Mouse (Mus musculus) CH12.LX (cell line): ENCODE data around the gene Natd1. TPM values are rescaled to one million over a fixed set of nuclear protein-coding genes. Genes with fewer than 3 reads are reported as not detected.

Source experiments
- DNase-seq: peaks from one replicate; pipeline ENCODE4 v3.0.0-alpha.2; 2013; ENCODE audit errors: extremely low read depth
- H3K27ac ChIP-seq: 2 replicates; pipeline ENCODE4 v1.5.1; 2012; ENCODE audit warnings: low read depth, mild to moderate bottlenecking, control low read depth, moderate library complexity; ENCODE audit not compliant: insufficient read depth
- H3K27me3 ChIP-seq: replicated peaks from 2 replicates; pipeline ENCODE3; 2012; ENCODE audit warnings: inconsistent platforms
- H3K36me3 ChIP-seq, 2 experiments: replicated peaks in 1 of 2; 2 replicates each; pipeline versions ENCODE3 to v1.6.1; 2012; ENCODE audit warnings: inconsistent platforms in 1 of 2, low read length in 1 of 2, mild to moderate bottlenecking in 1 of 2, mixed read lengths in 1 of 2, moderate library complexity in 1 of 2; ENCODE audit not compliant: control insufficient read depth in 1 of 2, insufficient read depth in 1 of 2
- H3K4me1 ChIP-seq, 2 experiments: 2 replicates each; pipeline ENCODE4 v1.6.1; 2012; ENCODE audit warnings: inconsistent platforms in 1 of 2, moderate library complexity in 1 of 2; ENCODE audit not compliant: insufficient read depth in 2 of 2, control insufficient read depth in 1 of 2
- H3K4me2 ChIP-seq: 2 replicates; pipeline ENCODE4 v1.6.1; 2012; ENCODE audit warnings: low read depth, mild to moderate bottlenecking, control low read depth; ENCODE audit not compliant: poor library complexity, insufficient read depth, severe bottlenecking
- H3K4me3 ChIP-seq, 3 experiments: fragments of 150-350 bp in 1 of 3; sonication (generic) in 1 of 3; replicated peaks in 1 of 3; 2 replicates each; pipeline versions ENCODE3 to v1.5.1; 2011 to 2012; ENCODE audit warnings: low read depth in 2 of 3, low read length in 2 of 3, mild to moderate bottlenecking in 2 of 3, moderate library complexity in 2 of 3, control low read depth in 1 of 3, improper control_type of control experiment in 1 of 3, inconsistent platforms in 1 of 3, mixed read lengths in 1 of 3; ENCODE audit not compliant: poor library complexity in 1 of 3
- H3K79me2 ChIP-seq: replicated peaks from 2 replicates; pipeline ENCODE4 v1.6.1; 2012; ENCODE audit warnings: mild to moderate bottlenecking, moderate library complexity; ENCODE audit not compliant: control insufficient read depth, poor library complexity, insufficient read depth, severe bottlenecking; ENCODE audit errors: extremely low read depth
- H3K9ac ChIP-seq: 2 replicates; pipeline ENCODE4 v1.6.1; 2012; ENCODE audit warnings: low read depth, mild to moderate bottlenecking, control low read depth, moderate library complexity; ENCODE audit not compliant: insufficient read depth
- H3K9me3 ChIP-seq: replicated peaks from 2 replicates; pipeline ENCODE3; 2012; ENCODE audit warnings: low read length, inconsistent platforms, mixed read lengths
- BHLHE40 ChIP-seq: IDR thresholded peaks from 2 replicates; pipeline ENCODE4 v1.6.1; 2011; ENCODE audit warnings: mild to moderate bottlenecking, low read depth, low read length, improper control_type of control experiment
- CHD1 ChIP-seq: IDR thresholded peaks from 2 replicates; pipeline ENCODE4 v1.6.1; 2012; ENCODE audit warnings: low read depth, low read length, improper control_type of control experiment, inconsistent platforms
- CHD2 ChIP-seq: IDR thresholded peaks from 2 replicates; pipeline ENCODE4 v1.6.1; 2011; ENCODE audit warnings: low read length, improper control_type of control experiment
- CTCF ChIP-seq, 2 experiments: IDR thresholded peaks in 1 of 2; conservative IDR thresholded peaks in 1 of 2; 2 replicates each; pipeline ENCODE4 v1.5.1; 2011 to 2012; ENCODE audit warnings: low read depth in 2 of 2, low read length in 2 of 2, improper control_type of control experiment in 1 of 2, inconsistent platforms in 1 of 2, mild to moderate bottlenecking in 1 of 2, moderate library complexity in 1 of 2
- E2F4 ChIP-seq: IDR thresholded peaks from 2 replicates; pipeline ENCODE4 v1.6.1; 2011; ENCODE audit warnings: low read depth, low read length, improper control_type of control experiment; ENCODE audit not compliant: insufficient replicate concordance
- ELF1 ChIP-seq: IDR thresholded peaks from 2 replicates; pipeline ENCODE4 v1.6.1; 2014; ENCODE audit warnings: low read depth, mild to moderate bottlenecking, inconsistent platforms, low read length, improper control_type of control experiment
- EP300 ChIP-seq: IDR thresholded peaks from 2 replicates; pipeline ENCODE4 v1.6.1; 2011; ENCODE audit warnings: low read length, improper control_type of control experiment
- GABPA ChIP-seq: IDR thresholded peaks from 2 replicates; pipeline ENCODE4 v1.6.1; 2012; ENCODE audit warnings: low read depth, low read length, improper control_type of control experiment, inconsistent platforms; ENCODE audit not compliant: insufficient replicate concordance
- HCFC1 ChIP-seq: IDR thresholded peaks from 2 replicates; pipeline ENCODE4 v1.6.1; 2012; ENCODE audit warnings: low read depth, mild to moderate bottlenecking, inconsistent platforms, low read length, improper control_type of control experiment
- IRF4 ChIP-seq: IDR thresholded peaks from 2 replicates; pipeline ENCODE4 v1.6.1; 2014; ENCODE audit warnings: low read depth, mild to moderate bottlenecking, inconsistent platforms, low read length, improper control_type of control experiment
- JUN ChIP-seq: IDR thresholded peaks from 2 replicates; pipeline ENCODE4 v1.6.1; 2011; ENCODE audit warnings: low read depth, mild to moderate bottlenecking, low read length, improper control_type of control experiment, moderate library complexity; ENCODE audit not compliant: insufficient read depth
- JUND ChIP-seq: conservative IDR thresholded peaks from 2 replicates; pipeline ENCODE4 v1.6.1; 2011; ENCODE audit warnings: low read depth, low read length, improper control_type of control experiment
- MAFK ChIP-seq: IDR thresholded peaks from 2 replicates; pipeline ENCODE4 v1.6.1; 2011; ENCODE audit warnings: low read length, improper control_type of control experiment; ENCODE audit not compliant: insufficient replicate concordance
- MAX ChIP-seq: IDR thresholded peaks from 2 replicates; pipeline ENCODE4 v1.6.1; 2011; ENCODE audit warnings: low read length, improper control_type of control experiment
- MAZ ChIP-seq: IDR thresholded peaks from 2 replicates; pipeline ENCODE4 v1.6.1; 2012; ENCODE audit warnings: low read depth, mild to moderate bottlenecking, inconsistent platforms, low read length, improper control_type of control experiment, moderate library complexity
- MEF2A ChIP-seq: IDR thresholded peaks from 2 replicates; pipeline ENCODE4 v1.6.1; 2014; ENCODE audit warnings: low read depth, mild to moderate bottlenecking, inconsistent platforms, low read length, improper control_type of control experiment, borderline replicate concordance
- MXI1 ChIP-seq: IDR thresholded peaks from 2 replicates; pipeline ENCODE4 v1.6.1; 2011; ENCODE audit warnings: mild to moderate bottlenecking, low read depth, low read length, improper control_type of control experiment
- NELFE ChIP-seq: IDR thresholded peaks from 2 replicates; pipeline ENCODE4 v1.6.1; 2011; ENCODE audit warnings: low read depth, low read length, improper control_type of control experiment
- NRF1 ChIP-seq: IDR thresholded peaks from 2 replicates; pipeline ENCODE4 v1.6.1; 2014; ENCODE audit warnings: low read depth, mild to moderate bottlenecking, inconsistent platforms, low read length, improper control_type of control experiment, moderate library complexity
- POLR2A ChIP-seq: IDR thresholded peaks from 2 replicates; pipeline ENCODE4 v1.6.1; 2011; ENCODE audit warnings: low read depth, mild to moderate bottlenecking, improper control_type of control experiment, low read length
- POLR2AphosphoS2 ChIP-seq: IDR thresholded peaks from 2 replicates; pipeline ENCODE4 v1.6.1; 2011; ENCODE audit warnings: low read depth, low read length, improper control_type of control experiment
- RAD21 ChIP-seq: IDR thresholded peaks from 2 replicates; pipeline ENCODE4 v1.6.1; 2011; ENCODE audit warnings: low read depth, mild to moderate bottlenecking, low read length, improper control_type of control experiment, moderate library complexity
- RCOR1 ChIP-seq: conservative IDR thresholded peaks from 2 replicates; pipeline ENCODE4 v1.6.1; 2012; ENCODE audit warnings: low read depth, mild to moderate bottlenecking, inconsistent platforms, low read length, improper control_type of control experiment
- SIN3A ChIP-seq: IDR thresholded peaks from 2 replicates; pipeline ENCODE4 v1.6.1; 2012; ENCODE audit warnings: low read length, improper control_type of control experiment, inconsistent platforms
- TBP ChIP-seq: conservative IDR thresholded peaks from 2 replicates; pipeline ENCODE4 v1.6.1; 2011; ENCODE audit warnings: low read depth, low read length, improper control_type of control experiment
- TCF12 ChIP-seq: IDR thresholded peaks from 2 replicates; pipeline ENCODE4 v1.6.1; 2014; ENCODE audit warnings: low read depth, mild to moderate bottlenecking, inconsistent platforms, low read length, improper control_type of control experiment
- USF1 ChIP-seq: IDR thresholded peaks from 2 replicates; pipeline ENCODE4 v1.6.1; 2014; ENCODE audit warnings: low read depth, mild to moderate bottlenecking, inconsistent platforms, low read length, improper control_type of control experiment
- USF2 ChIP-seq: conservative IDR thresholded peaks from 2 replicates; pipeline ENCODE4 v1.6.1; 2011; ENCODE audit warnings: low read depth, low read length, improper control_type of control experiment
- ZKSCAN1 ChIP-seq: IDR thresholded peaks from 2 replicates; pipeline ENCODE4 v1.6.1; 2012; ENCODE audit warnings: low read depth, inconsistent platforms, low read length, improper control_type of control experiment, borderline replicate concordance
- ZMIZ1 ChIP-seq: IDR thresholded peaks from 2 replicates; pipeline ENCODE4 v1.6.1; 2012; ENCODE audit warnings: low read depth, mild to moderate bottlenecking, inconsistent platforms, low read length, improper control_type of control experiment
- ZNF384 ChIP-seq: IDR thresholded peaks from 2 replicates; pipeline ENCODE4 v1.6.1; 2012; ENCODE audit warnings: low read depth, low read length, improper control_type of control experiment, inconsistent platforms
- dilution Hi-C: fragments of 300-500 bp; cut with MboI; formaldehyde crosslinking; loops from 2 replicates; pipeline ENCODE4 v1.14.3; 2020; ENCODE audit warnings: low sequenced_read_pairs; ENCODE audit not compliant: extremely low pct_unique_long_range_greater_than_20kb, extremely low pct_ligation_motif_present
- in situ Hi-C: fragments of 300-500 bp; cut with MboI; formaldehyde crosslinking; loops from 3 replicates; pipeline ENCODE4 v1.14.3; 2019; ENCODE audit warnings: low sequenced_read_pairs, low pct_ligation_motif_present, low pct_unique_long_range_greater_than_20kb, mixed read lengths
- polyA plus RNA-seq: library from polyadenylated mRNA; unstranded; fragments of >175 nt; gene quantifications from 2 replicates; pipeline ENCODE4 v1.2.1, GENCODE M21; 2012; ENCODE audit warnings: low read depth; ENCODE audit not compliant: insufficient read length
- total RNA-seq, 2 experiments: library from RNA; depleted of rRNA; stranded (reverse); fragments of 300-350 nt in 1 of 2; fragments of >200 nt in 1 of 2; gene quantifications; 2 replicates each; pipeline ENCODE4 v1.2.3; 2012 to 2014

The Natd1 gene
- total and polyA plus RNA-seq, 3 experiments: 2.1 to 5.2 (median 5.0) TPM

GRCm38 (mm10) chr11:60915201-60915600 lies 651 bp upstream of the Natd1 start:
- H3K4me2 ChIP-seq: no peak overlapping the region
- no peaks in the 10 kb centered on the region for H3K27me3 ChIP-seq
- H3K9ac ChIP-seq: no peak overlapping the region
- H3K36me3 ChIP-seq: peaks cover 5 to 9% of the 10 kb centered on the region in 2 experiments
- no peaks in the 10 kb centered on the region for H3K9me3 ChIP-seq
- TF ChIP-seq JUN (no peak), CHD2 (no peak)
- peaks cover 7 to 28% of the 10 kb centered on the region in 2 experiments for H3K4me1 ChIP-seq
- no peaks in the 10 kb centered on the region for H3K79me2 ChIP-seq
- in situ Hi-C loops (no loop called here), dilution Hi-C loops (no loop called here)
- DNase-seq: no peak
- no peak overlapping the region for H3K27ac ChIP-seq
- no peak overlapping the region for H3K4me3 ChIP-seq

GRCm38 (mm10) chr11:60913301-60914196 lies 1.0 kb downstream of the Natd1 start:
- Histone ChIP-seq H3K4me1 (peaks cover 7 to 28% of the 10 kb centered on the region in 2 experiments), H3K9ac (peak overlapping the region; percentile 62), H3K27ac (no peak overlapping the region), H3K4me3 (peak overlapping the region; percentile 69 to 86 (median 74)), H3K36me3 (peaks cover 0 to 4% of the 10 kb centered on the region in 2 experiments), H3K79me2 (no peaks in the 10 kb centered on the region), H3K9me3 (no peaks in the 10 kb centered on the region), H3K27me3 (no peaks in the 10 kb centered on the region), H3K4me2 (peak overlapping the region; percentile 91)
- in situ Hi-C loops: no loop called here
- dilution Hi-C loops: no loop called here
- DNase-seq: peak; percentile 87
- TF ChIP-seq SIN3A: peak; percentile 100
- peak; percentile 70; the same call in 1 of the 2 replicates for TF ChIP-seq IRF4
- TF ChIP-seq CTCF (conservative IDR thresholded peaks at IDR 0.05 in 1 of 2, IDR thresholded peaks at IDR 0.05 in 1 of 2; ENCODE audit: low read depth in 2 of 2, low read length in 2 of 2): no peak
- TF ChIP-seq MAFK: no peak
- TF ChIP-seq JUN: no peak
- no peak for TF ChIP-seq POLR2AphosphoS2
- peak; percentile 97 for TF ChIP-seq USF1
- TF ChIP-seq ELF1: peak; percentile 73
- TF ChIP-seq JUND: no peak
- TF ChIP-seq E2F4: no peak
- peak; percentile 80 for TF ChIP-seq TCF12
- TF ChIP-seq POLR2A: peak; percentile 63
- TF ChIP-seq RAD21: no peak
- peak; percentile 81 for TF ChIP-seq HCFC1
- TF ChIP-seq TBP: peak; percentile 29; the same call in 1 of the 2 replicates
- TF ChIP-seq ZNF384: no peak
- TF ChIP-seq MAX: peak; percentile 98
- TF ChIP-seq MEF2A: peak; percentile 71
- peak; percentile 95 for TF ChIP-seq USF2
- peak; percentile 98 for TF ChIP-seq MXI1
- TF ChIP-seq BHLHE40: peak; percentile 99
- TF ChIP-seq GABPA: no peak
- peak; percentile 77 for TF ChIP-seq NRF1
- TF ChIP-seq RCOR1: peak; percentile 75; the same call in 1 of the 2 replicates
- TF ChIP-seq ZKSCAN1: no peak
- no peak for TF ChIP-seq EP300
- TF ChIP-seq NELFE: peak; percentile 67
- no peak for TF ChIP-seq ZMIZ1
- peak; percentile 75; the same call in 1 of the 2 replicates for TF ChIP-seq MAZ
- TF ChIP-seq CHD1: no peak
